Mouse (Mus musculus) kidney, postnatal 0 days (tissue): Measurements from ENCODE around the gene Eng. TPM values are rescaled to one million over a fixed set of nuclear protein-coding genes. Genes with fewer than 3 reads are reported as not detected.

ENCODE experiments used
- ATAC-seq: fragments of 200-750 bp; cut with Nextera tagmentation; replicated peaks from 2 replicates; pipeline ENCODE4 v1.8.0; 2017; ENCODE audit warnings: low read depth, moderate number of reproducible peaks, moderate TSS enrichment, moderate library complexity; ENCODE audit not compliant: low FRiP score
- DNase-seq: peaks from one replicate; pipeline ENCODE4 v3.0.0-alpha.2; 2016; ENCODE audit warnings: low spot score
- H3K27ac ChIP-seq: fragments of 300-500 bp; sonication (generic); 2 replicates; pipeline ENCODE4 v1.5.1; 2014; ENCODE audit warnings: mild to moderate bottlenecking
- H3K27me3 ChIP-seq: fragments of 300-500 bp; sonication (generic); 2 replicates; pipeline ENCODE4 v1.6.1; 2014; ENCODE audit warnings: low read length, mixed read lengths; ENCODE audit not compliant: insufficient read depth
- H3K36me3 ChIP-seq: fragments of 300-500 bp; sonication (generic); 2 replicates; pipeline ENCODE4 v1.6.1; 2014; ENCODE audit warnings: low read length, mixed read lengths; ENCODE audit not compliant: insufficient read depth
- H3K4me1 ChIP-seq: fragments of 300-500 bp; sonication (generic); replicated peaks from 2 replicates; pipeline ENCODE4 v1.6.1; 2014; ENCODE audit warnings: antibody characterized with exemption, low read length, mixed read lengths; ENCODE audit not compliant: insufficient read depth
- H3K4me2 ChIP-seq: fragments of 300-500 bp; sonication (generic); 2 replicates; pipeline ENCODE4 v1.6.1; 2014; ENCODE audit warnings: mild to moderate bottlenecking, low read length, moderate library complexity, mixed read lengths
- H3K4me3 ChIP-seq: fragments of 300-500 bp; sonication (generic); replicated peaks from 2 replicates; pipeline ENCODE4 v1.5.1; 2014; ENCODE audit warnings: low read depth, low read length
- H3K9ac ChIP-seq: fragments of 300-500 bp; sonication (generic); 2 replicates; pipeline ENCODE4 v1.6.1; 2014; ENCODE audit warnings: low read depth, low read length
- H3K9me3 ChIP-seq: fragments of 300-500 bp; sonication (generic); replicated peaks from 2 replicates; pipeline ENCODE4 v1.6.1; 2016; ENCODE audit warnings: low read length, inconsistent platforms, mixed read lengths
- CTCF ChIP-seq: IDR thresholded peaks from 2 replicates; pipeline ENCODE4 v1.5.1; 2016; ENCODE audit warnings: antibody characterized with exemption, low read depth, mild to moderate bottlenecking, moderate library complexity
- WGBS: fragments of 180-500 bp; shearing (Covaris S2); extraction: QIAGEN DNeasy Blood & Tissue Kit; methylation state at CpG from one replicate; pipeline ENCODE4 v1.1.7; 2014; 5-methylcytosine and 5-hydroxymethylcytosine counted together
- polyA plus RNA-seq: library from polyadenylated mRNA; unstranded; fragments of >200 nt; fragmentation: Nextera tagmentation; extraction: Ambion mirVana; gene quantifications from 2 replicates; pipeline ENCODE4 v1.2.1, GENCODE M21; 2015

Eng gene
- polyA plus RNA-seq, 1 experiment from 2014 or later: 71.6 TPM

GRCm38 (mm10) chr2:32710425-32710824 lies 64.0 kb downstream of the Eng start:
- no peak for TF ChIP-seq CTCF
- DNase-seq: no peak
- no peaks in the 10 kb centered on the region for H3K27me3 ChIP-seq
- no peak overlapping the region for H3K4me2 ChIP-seq
- no peak for ATAC-seq
- H3K27ac ChIP-seq: no peak overlapping the region
- no peak overlapping the region for H3K9ac ChIP-seq
- WGBS: 82% methylated on average over 5 of the region's 5 CpGs
- H3K36me3 ChIP-seq: peaks cover 43% of the 10 kb centered on the region
- H3K9me3 ChIP-seq: no peaks in the 10 kb centered on the region
- no peak overlapping the region for H3K4me3 ChIP-seq
- H3K4me1 ChIP-seq: peaks cover 4% of the 10 kb centered on the region

GRCm38 (mm10) chr2:32711301-32712056 lies 65.1 kb downstream of the Eng start:
- WGBS: 22% methylated on average over 9 of the region's 9 CpGs
- H3K27me3 ChIP-seq: no peaks in the 10 kb centered on the region
- TF ChIP-seq CTCF: peak; percentile 37
- H3K27ac ChIP-seq: peak overlapping the region; percentile 98
- no peak for ATAC-seq
- H3K9ac ChIP-seq: peak overlapping the region; percentile 91
- peaks cover 32% of the 10 kb centered on the region for H3K36me3 ChIP-seq
- no peaks in the 10 kb centered on the region for H3K9me3 ChIP-seq
- DNase-seq: no peak
- peaks cover 4% of the 10 kb centered on the region for H3K4me1 ChIP-seq
- H3K4me3 ChIP-seq: peak overlapping the region; percentile 87
- peak overlapping the region; percentile 65 for H3K4me2 ChIP-seq

- WGBS: under 1% methylated on average over 41 of the region's 41 CpGs
- Histone ChIP-seq H3K9me3 (no peaks in the 10 kb centered on the region), H3K27me3 (no peaks in the 10 kb centered on the region), H3K4me3 (peak overlapping the region; percentile 87), H3K27ac (peak overlapping the region; percentile 98), H3K4me1 (peaks cover 4% of the 10 kb centered on the region), H3K36me3 (peaks cover 26% of the 10 kb centered on the region), H3K4me2 (peak overlapping the region; percentile 65), H3K9ac (peak overlapping the region; percentile 91)
- peak; percentile 80 for DNase-seq
- peak; percentile 52 for ATAC-seq
- peak; percentile 15; the same call in 1 of the 2 replicates for TF ChIP-seq CTCF
These were observed 65.7 kb downstream of the Eng start for GRCm38 (mm10) chr2:32712108-32712551.

- Histone ChIP-seq H3K4me2 (peak overlapping the region; percentile 81), H3K4me1 (peaks cover 4% of the 10 kb centered on the region), H3K27ac (peak overlapping the region; percentile 98), H3K9ac (peak overlapping the region; percentile 91), H3K9me3 (no peaks in the 10 kb centered on the region), H3K27me3 (no peaks in the 10 kb centered on the region), H3K4me3 (peak overlapping the region; percentile 87), H3K36me3 (peaks cover 23% of the 10 kb centered on the region)
- DNase-seq (peak; percentile 95), ATAC-seq (peak; percentile 88)
- TF ChIP-seq CTCF: no peak
- WGBS: 0% methylated on average over 43 of the region's 44 CpGs
These were observed 66.2 kb downstream of the Eng start for GRCm38 (mm10) chr2:32712586-32712933.

GRCm38 (mm10) chr2:32712934-32713817 lies 66.8 kb downstream of the Eng start, which contains the start of gene Cdk9:
TSS of gene Cdk9 (minus strand) at chr2:32713076.
- under 1% methylated on average over 51 of the region's 79 CpGs for WGBS
- peak; percentile 89 for ATAC-seq
- peaks cover 18% of the 10 kb centered on the region for H3K36me3 ChIP-seq

More at GRCm38 (mm10) chr2:32712934-32713817, 66.8 kb downstream of the Eng start, which contains the start of gene Cdk9:
- TF ChIP-seq CTCF: peak; percentile 99
- peak within 1 kb of the TSS; percentile 81 for H3K4me2 ChIP-seq
- no peaks in the 10 kb centered on the region for H3K27me3 ChIP-seq
- peak; percentile 93 for DNase-seq
- peak within 1 kb of the TSS; percentile 98 for H3K27ac ChIP-seq
- no peaks in the 10 kb centered on the region for H3K9me3 ChIP-seq
- peaks cover 4% of the 10 kb centered on the region for H3K4me1 ChIP-seq
- H3K4me3 ChIP-seq: peak within 1 kb of the TSS; percentile 87
- peak within 1 kb of the TSS; percentile 91 for H3K9ac ChIP-seq
